Mouse (Mus musculus) liver, adult (tissue): ENCODE results near the gene Olfr1420.

Source experiments
- GATA4 ChIP-seq: IDR thresholded peaks from 2 replicates; pipeline ENCODE4 v1.6.1; 2014; ENCODE audit warnings: mild to moderate bottlenecking, low read length; ENCODE audit not compliant: insufficient replicate concordance

The Olfr1420 gene

GRCm38 (mm10) chr19:11886265-11886664 is at the start of gene Olfr1420:
Gene Olfr1420, plus strand, starts transcription at chr19:11886565.
- TF ChIP-seq GATA4 = no peak

GRCm38 (mm10) chr19:11839119-11839518 is 47.2 kb upstream of the Olfr1420 start, which contains the start of gene Olfr1417:
Gene Olfr1417, minus strand, starts transcription at chr19:11839219.
- TF ChIP-seq GATA4 = no peak

DNA sequence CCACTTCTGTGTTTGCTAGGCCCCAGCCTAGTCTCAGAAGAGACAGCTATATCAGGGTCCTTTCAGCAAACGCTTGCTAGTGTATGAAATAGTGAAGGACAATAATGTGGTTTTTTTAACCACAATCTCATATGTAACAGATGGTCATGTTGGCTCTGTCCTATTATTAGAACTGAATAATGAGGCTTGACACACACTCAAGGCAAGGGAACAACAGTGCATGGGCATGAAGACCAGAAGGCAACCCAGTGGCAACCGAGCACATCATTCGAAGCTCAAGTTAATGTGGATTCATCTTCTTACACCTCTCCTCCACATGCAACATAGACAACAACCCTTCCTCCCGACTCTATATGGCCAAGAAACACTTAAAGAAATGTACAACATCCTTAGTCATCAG is 40.0 kb upstream of the Olfr1420 start:
- TF ChIP-seq GATA4 = no peak

GRCm38 (mm10) chr19:11852652-11853051 is 33.7 kb upstream of the Olfr1420 start:
- TF ChIP-seq GATA4 = no peak

- TF ChIP-seq GATA4 = no peak
Measured at GRCm38 (mm10) chr19:11854821-11855220, 31.5 kb upstream of the Olfr1420 start.

GRCm38 (mm10) chr19:11856506-11856905 is 29.9 kb upstream of the Olfr1420 start:
- no peak for TF ChIP-seq GATA4

DNA sequence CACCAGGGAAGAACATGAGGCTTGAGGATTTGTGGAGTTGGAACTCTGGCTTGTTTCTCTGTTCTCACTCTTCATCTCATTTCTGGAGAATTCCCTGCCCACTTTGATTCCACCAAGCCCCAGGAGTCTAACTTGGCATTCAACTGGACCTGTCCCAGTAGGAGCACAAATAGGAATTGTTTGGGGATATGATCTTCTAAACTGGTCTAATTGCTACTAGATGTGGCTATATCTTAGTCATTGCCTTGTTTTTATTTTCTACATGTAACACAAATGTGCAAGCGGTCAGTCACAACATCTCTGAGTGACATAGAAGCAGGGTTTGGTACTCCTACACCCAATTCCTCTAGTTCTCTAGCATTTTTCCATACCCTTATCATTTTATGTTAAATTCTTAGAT is 25.4 kb upstream of the Olfr1420 start, which contains the start of gene Olfr1418:
TSS of gene Olfr1418 (minus strand) at position 101 of the 400 bp plus-strand sequence.
- no peak for TF ChIP-seq GATA4

- no peak for TF ChIP-seq GATA4
Measured at GRCm38 (mm10) chr19:11867837-11868236, 18.5 kb upstream of the Olfr1420 start.

GRCm38 (mm10) chr19:11875006-11875405 is 11.4 kb upstream of the Olfr1420 start, which contains the start of gene Olfr1419:
Gene Olfr1419, minus strand, starts transcription at chr19:11875106.
- TF ChIP-seq GATA4 = no peak

GRCm38 (mm10) chr19:11911021-11911420 is 24.7 kb downstream of the Olfr1420 start:
- no peak for TF ChIP-seq GATA4

GRCm38 (mm10) chr19:11911603-11912002 is 25.2 kb downstream of the Olfr1420 start:
- TF ChIP-seq GATA4 = no peak

DNA sequence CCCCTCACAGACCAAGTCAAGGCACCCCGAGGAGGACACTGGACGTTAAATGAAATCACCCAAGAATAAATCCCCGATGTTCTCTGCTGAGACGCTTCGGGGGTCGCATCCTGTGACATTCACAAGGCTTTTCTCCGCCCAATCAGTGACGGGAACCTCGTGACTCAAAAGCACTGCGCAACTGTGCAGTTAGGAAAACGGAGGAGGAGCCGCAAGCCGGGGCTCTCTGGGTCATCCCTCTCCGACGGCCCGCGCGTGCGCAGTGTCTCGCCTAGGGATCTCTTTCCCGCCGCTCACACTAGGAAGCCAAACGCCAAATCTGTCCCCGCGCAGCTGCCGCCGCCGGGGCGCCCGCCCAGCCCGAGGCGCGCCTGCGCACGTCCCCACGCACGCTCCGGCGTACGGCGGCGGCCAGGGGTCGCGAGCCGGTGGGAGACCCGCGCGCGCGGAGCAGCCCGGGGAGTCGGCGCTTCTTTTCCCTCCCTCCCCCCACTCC is 25.7 kb downstream of the Olfr1420 start, which contains the start of gene Patl1:
TSS of gene Patl1 (plus strand) at position 363 of the 496 bp plus-strand sequence.
- TF ChIP-seq GATA4 = no peak

- TF ChIP-seq GATA4 = no peak
Measured at GRCm38 (mm10) chr19:11912533-11913121, 26.3 kb downstream of the Olfr1420 start.

DNA sequence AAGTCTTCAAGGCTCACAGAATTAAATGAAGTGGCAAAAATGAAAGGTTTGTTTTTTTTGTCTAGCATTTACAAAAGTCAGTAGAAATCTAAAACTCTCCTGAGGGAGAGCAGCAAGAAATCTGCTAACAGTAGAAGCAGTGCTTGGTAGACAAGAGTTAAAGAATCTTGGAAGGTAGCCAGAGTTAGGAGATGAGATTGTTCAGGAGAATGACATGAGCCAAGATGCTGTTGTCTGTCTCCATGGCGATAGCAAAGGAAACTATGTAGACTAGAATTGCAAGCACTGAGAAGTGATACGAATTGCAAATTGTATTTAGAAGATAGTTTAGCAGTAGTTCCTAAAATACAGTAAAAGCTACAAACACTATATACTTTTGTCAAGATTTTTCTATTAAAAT is 29.4 kb downstream of the Olfr1420 start:
- no peak for TF ChIP-seq GATA4

DNA sequence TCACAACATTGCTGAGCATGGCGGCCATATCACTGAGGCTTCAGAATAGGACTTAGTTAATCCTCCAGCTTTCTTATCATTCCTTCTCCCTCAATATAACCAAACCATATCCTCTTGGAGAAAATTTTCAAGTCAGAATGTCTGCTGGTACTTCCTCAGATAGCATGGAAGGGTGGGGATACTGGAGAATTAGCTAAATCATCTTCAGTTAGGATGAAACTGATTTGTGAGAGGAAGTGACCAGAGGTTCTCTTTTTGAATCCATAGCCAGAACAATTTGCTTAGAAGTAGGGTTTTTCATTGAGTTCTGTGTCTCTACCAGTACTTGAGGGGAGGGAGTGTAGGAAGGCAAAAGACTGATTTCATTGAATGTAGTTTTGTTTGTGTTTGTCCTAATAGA is 35.7 kb downstream of the Olfr1420 start:
- TF ChIP-seq GATA4 = no peak

GRCm38 (mm10) chr19:11926380-11926779 is 40.0 kb downstream of the Olfr1420 start:
- TF ChIP-seq GATA4 = no peak
